Mouse (Mus musculus) embryonic facial prominence, embryonic 14.5 days (tissue): ENCODE results near the gene Itpripl2. TPM values are rescaled to one million over a fixed set of nuclear protein-coding genes. Genes with fewer than 3 reads are reported as not detected.

Source experiments
- ATAC-seq: fragments of 200-750 bp; cut with Nextera tagmentation; 2 replicates; pipeline ENCODE4 v1.8.0; 2017; ENCODE audit warnings: low read depth, moderate number of reproducible peaks, moderate TSS enrichment
- DNase-seq: peaks from one replicate; pipeline ENCODE4 v3.0.0-alpha.2; 2015; ENCODE audit warnings: low spot score
- H3K27ac ChIP-seq: fragments of 300-500 bp; sonication (generic); replicated peaks from 2 replicates; pipeline ENCODE4 v1.5.1; 2014; ENCODE audit warnings: low read depth, mild to moderate bottlenecking, low read length, moderate library complexity
- H3K27me3 ChIP-seq: fragments of 300-500 bp; sonication (generic); replicated peaks from 2 replicates; pipeline ENCODE4 v1.6.1; 2014; ENCODE audit warnings: low read length; ENCODE audit not compliant: control insufficient read depth, insufficient read depth
- H3K36me3 ChIP-seq: fragments of 300-500 bp; sonication (generic); 2 replicates; pipeline ENCODE4 v1.6.1; 2014; ENCODE audit warnings: low read length, mixed read lengths; ENCODE audit not compliant: control insufficient read depth, insufficient read depth
- H3K4me1 ChIP-seq: fragments of 300-500 bp; sonication (generic); 2 replicates; pipeline ENCODE4 v1.6.1; 2014; ENCODE audit warnings: antibody characterized with exemption, low read length; ENCODE audit not compliant: control insufficient read depth, insufficient read depth
- H3K4me2 ChIP-seq: fragments of 300-500 bp; sonication (generic); 2 replicates; pipeline ENCODE4 v1.6.1; 2014; ENCODE audit warnings: low read depth, mild to moderate bottlenecking, low read length, moderate library complexity, mixed read lengths
- H3K4me3 ChIP-seq: fragments of 300-500 bp; sonication (generic); 2 replicates; pipeline ENCODE4 v1.5.1; 2014; ENCODE audit warnings: low read depth, mild to moderate bottlenecking, low read length
- H3K9ac ChIP-seq: fragments of 300-500 bp; sonication (generic); 2 replicates; pipeline ENCODE4 v1.6.1; 2014; ENCODE audit warnings: low read depth, mild to moderate bottlenecking, low read length, moderate library complexity, mixed read lengths
- H3K9me3 ChIP-seq: fragments of 300-500 bp; sonication (generic); 2 replicates; pipeline ENCODE4 v1.6.1; 2016; ENCODE audit warnings: low read length; ENCODE audit not compliant: control insufficient read depth
- WGBS: fragments of 180-500 bp; shearing (Covaris S2); extraction: QIAGEN DNeasy Blood & Tissue Kit; methylation state at CpG from one replicate; pipeline ENCODE4 v1.1.7; 2014; 5-methylcytosine and 5-hydroxymethylcytosine counted together
- polyA plus RNA-seq: library from polyadenylated mRNA; unstranded; fragments of >200 nt; fragmentation: Nextera tagmentation; extraction: Ambion mirVana; gene quantifications from 2 replicates; pipeline ENCODE4 v1.2.1, GENCODE M21; 2014

Gene Itpripl2
- polyA plus RNA-seq, 1 experiment from 2014 or later: 5.0 TPM

GRCm38 (mm10) chr7:118462818-118463762 lies 28.7 kb downstream of the Itpripl2 start:
- ATAC-seq: no peak
- H3K9ac ChIP-seq: no peak overlapping the region
- H3K27me3 ChIP-seq: no peaks in the 10 kb centered on the region
- DNase-seq: no peak
- no peaks in the 10 kb centered on the region for H3K4me1 ChIP-seq
- H3K4me2 ChIP-seq: no peak overlapping the region
- 56% methylated on average over 11 of the region's 11 CpGs for WGBS
- H3K4me3 ChIP-seq: no peak overlapping the region
- no peaks in the 10 kb centered on the region for H3K9me3 ChIP-seq
- H3K36me3 ChIP-seq: no peaks in the 10 kb centered on the region
- no peak overlapping the region for H3K27ac ChIP-seq

- H3K9me3 ChIP-seq: no peaks in the 10 kb centered on the region
- no peak overlapping the region for H3K27ac ChIP-seq
- H3K4me3 ChIP-seq: no peak overlapping the region
- no peaks in the 10 kb centered on the region for H3K36me3 ChIP-seq
- H3K27me3 ChIP-seq: no peaks in the 10 kb centered on the region
- H3K4me2 ChIP-seq: no peak overlapping the region
- 43% methylated on average over 16 of the region's 16 CpGs for WGBS
- no peaks in the 10 kb centered on the region for H3K4me1 ChIP-seq
- H3K9ac ChIP-seq: no peak overlapping the region
- peak; percentile 18; the same call in 1 of the 2 replicates for ATAC-seq
- no peak for DNase-seq
These were observed 30.2 kb downstream of the Itpripl2 start for GRCm38 (mm10) chr7:118461400-118462136.

- Histone ChIP-seq H3K27me3 (no peaks in the 10 kb centered on the region), H3K27ac (no peak overlapping the region), H3K4me1 (no peaks in the 10 kb centered on the region), H3K9me3 (no peaks in the 10 kb centered on the region), H3K9ac (no peak overlapping the region), H3K4me3 (no peak overlapping the region), H3K4me2 (no peak overlapping the region), H3K36me3 (no peaks in the 10 kb centered on the region)
- peak; percentile 58 for DNase-seq
- WGBS: 51% methylated on average over 4 of the region's 4 CpGs
- no peak for ATAC-seq
These were observed 38.1 kb downstream of the Itpripl2 start for GRCm38 (mm10) chr7:118453722-118454121.

- Histone ChIP-seq H3K27me3 (peaks cover 5% of the 10 kb centered on the region), H3K9me3 (no peaks in the 10 kb centered on the region), H3K4me1 (no peaks in the 10 kb centered on the region), H3K9ac (no peak overlapping the region), H3K36me3 (no peaks in the 10 kb centered on the region), H3K4me3 (no peak overlapping the region), H3K4me2 (no peak overlapping the region), H3K27ac (no peak overlapping the region)
- DNase-seq (no peak), ATAC-seq (no peak)
- 38% methylated on average over 2 of the region's 2 CpGs for WGBS
These were observed 38.8 kb downstream of the Itpripl2 start for GRCm38 (mm10) chr7:118452940-118453339.

GRCm38 (mm10) chr7:118448134-118448967 lies 43.4 kb downstream of the Itpripl2 start, which contains the start of gene Syt17:
TSS of gene Syt17 (minus strand) at chr7:118448222.
- peak; percentile 80 for DNase-seq
- H3K9ac ChIP-seq: peak within 1 kb of the TSS; percentile 60

GRCm38 (mm10) chr7:118447291-118448133 lies 44.3 kb downstream of the Itpripl2 start:
- ATAC-seq (peak; percentile 59; the same call in 1 of the 2 replicates), DNase-seq (peak; percentile 57)
- WGBS: under 1% methylated on average over 60 of the region's 65 CpGs

More at GRCm38 (mm10) chr7:118448134-118448967, 43.4 kb downstream of the Itpripl2 start, which contains the start of gene Syt17:
- Histone ChIP-seq H3K27ac (no peak within 1 kb of the TSS), H3K36me3 (no peaks in the 10 kb centered on the region), H3K27me3 (peaks cover 25% of the 10 kb centered on the region), H3K4me1 (peaks cover 2% of the 10 kb centered on the region), H3K4me3 (peak within 1 kb of the TSS; percentile 57), H3K9me3 (no peaks in the 10 kb centered on the region), H3K4me2 (peak within 1 kb of the TSS; percentile 97)
- peak; percentile 65 for ATAC-seq
- under 1% methylated on average over 37 of the region's 58 CpGs for WGBS

GRCm38 (mm10) chr7:118443895-118444485 lies 47.8 kb downstream of the Itpripl2 start:
- Histone ChIP-seq H3K4me1 (peaks cover 4% of the 10 kb centered on the region), H3K36me3 (no peaks in the 10 kb centered on the region), H3K9ac (no peak overlapping the region), H3K27me3 (peaks cover 25% of the 10 kb centered on the region), H3K27ac (no peak overlapping the region), H3K4me2 (0 out of 2 replicates have a peak overlapping the region, but pooled peaks have one; percentile 26), H3K9me3 (no peaks in the 10 kb centered on the region), H3K4me3 (no peak overlapping the region)
- WGBS: 31% methylated on average over 7 of the region's 7 CpGs
- ATAC-seq: no peak
- DNase-seq: no peak

More at GRCm38 (mm10) chr7:118447291-118448133, 44.3 kb downstream of the Itpripl2 start:
- Histone ChIP-seq H3K4me1 (peaks cover 4% of the 10 kb centered on the region), H3K4me3 (peak overlapping the region; percentile 57), H3K36me3 (no peaks in the 10 kb centered on the region), H3K27me3 (peaks cover 25% of the 10 kb centered on the region), H3K27ac (no peak overlapping the region), H3K9me3 (no peaks in the 10 kb centered on the region), H3K9ac (peak overlapping the region; percentile 60), H3K4me2 (peak overlapping the region; percentile 97)
